Mouse (Mus musculus) lung, adult 2 months (tissue): ENCODE measurements around the gene Mtm1.

Source experiments
- CTCF ChIP-seq: fragments of 200-500 bp; IDR thresholded peaks from 2 replicates; pipeline ENCODE4 v1.5.1; 2011; ENCODE audit warnings: mild to moderate bottlenecking, low read length, control low read depth; ENCODE audit not compliant: insufficient read depth
- POLR2A ChIP-seq: fragments of 200-500 bp; IDR thresholded peaks from 2 replicates; pipeline ENCODE4 v1.6.1; 2011; ENCODE audit warnings: low read depth, mild to moderate bottlenecking, control low read depth, low read length, borderline replicate concordance; ENCODE audit errors: extremely low read depth

DNA sequence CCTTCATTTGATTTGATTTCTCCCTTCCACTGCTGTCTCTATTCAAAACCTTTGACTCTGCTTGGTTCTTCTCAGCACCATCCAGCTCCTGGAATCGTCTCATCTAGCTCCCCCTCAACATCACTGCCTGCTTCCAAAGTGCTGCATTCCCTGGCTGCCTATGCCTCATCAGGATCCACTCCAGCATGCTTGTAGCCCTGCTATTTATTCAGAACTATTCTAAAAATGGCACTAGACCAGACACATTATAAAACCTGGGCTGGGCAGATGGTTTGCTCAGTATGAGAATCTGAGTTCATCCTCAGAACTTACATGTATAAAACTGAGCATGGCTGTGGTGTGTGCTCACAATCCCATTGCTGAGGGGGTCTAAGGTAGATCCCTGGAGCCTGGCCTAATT lies 58.4 kb downstream of the Mtm1 start:
- no peak for TF ChIP-seq POLR2A
- TF ChIP-seq CTCF: no peak
